Mouse (Mus musculus): ENCODE data around the gene Kctd5.

GRCm38 (mm10) chr17:24105111-24105510 lies 31.8 kb upstream of the Kctd5 start:
- TF ChIP-seq CTCF (IDR thresholded peaks at IDR 0.05; ENCODE audit: insufficient read depth, low read depth, low read length) (no peak), POLR2A (IDR thresholded peaks at IDR 0.05; ENCODE audit: insufficient read depth, low read depth, low read length) (no peak)

All from olfactory bulb, adult 2 months (tissue).